Mouse (Mus musculus) brain, embryonic 18.5 days (tissue): ENCODE results near the gene Dnajb8.

Source experiments
- DNase-seq: peaks from one replicate; pipeline ENCODE4 v3.0.0-alpha.2; 2012; ENCODE audit warnings: low read depth, low spot score

Gene Dnajb8

GRCm38 (mm10) chr6:88221968-88222367, at the start of gene Dnajb8:
Gene Dnajb8 (plus strand): TSS chr6:88222268.
- DNase-seq: no peak

- DNase-seq: no peak
Measured at GRCm38 (mm10) chr6:88174191-88174590, 47.9 kb upstream of the Dnajb8 start.

GRCm38 (mm10) chr6:88174676-88175075, 47.4 kb upstream of the Dnajb8 start:
- no peak for DNase-seq

GRCm38 (mm10) chr6:88184671-88185070, 37.4 kb upstream of the Dnajb8 start:
- no peak for DNase-seq

GRCm38 (mm10) chr6:88188148-88188547, 33.9 kb upstream of the Dnajb8 start:
- no peak for DNase-seq

GRCm38 (mm10) chr6:88189312-88190042, 32.6 kb upstream of the Dnajb8 start:
- no peak for DNase-seq

GRCm38 (mm10) chr6:88190043-88190309, 32.1 kb upstream of the Dnajb8 start:
- no peak for DNase-seq

GRCm38 (mm10) chr6:88190310-88191023, 31.6 kb upstream of the Dnajb8 start:
- DNase-seq: no peak

- no peak for DNase-seq
Measured at GRCm38 (mm10) chr6:88191024-88191365, 31.1 kb upstream of the Dnajb8 start.

- DNase-seq: no peak
Measured at GRCm38 (mm10) chr6:88191411-88192070, 30.5 kb upstream of the Dnajb8 start.

GRCm38 (mm10) chr6:88192756-88193155, 29.3 kb upstream of the Dnajb8 start:
- DNase-seq: no peak

- DNase-seq: no peak
Measured at GRCm38 (mm10) chr6:88193433-88194052, 28.5 kb upstream of the Dnajb8 start, which contains the start of gene Gata2. Gene Gata2 (plus strand): TSS chr6:88193891.

- DNase-seq: no peak
Measured at GRCm38 (mm10) chr6:88194053-88194977, 27.8 kb upstream of the Dnajb8 start.

- DNase-seq: no peak
Measured at GRCm38 (mm10) chr6:88194978-88195325, 27.1 kb upstream of the Dnajb8 start.

- no peak for DNase-seq
Measured at GRCm38 (mm10) chr6:88196054-88196732, 25.9 kb upstream of the Dnajb8 start.

GRCm38 (mm10) chr6:88196733-88197312, 25.2 kb upstream of the Dnajb8 start:
- no peak for DNase-seq

GRCm38 (mm10) chr6:88197313-88198069, 24.6 kb upstream of the Dnajb8 start:
- no peak for DNase-seq

- DNase-seq: no peak
Measured at GRCm38 (mm10) chr6:88198070-88198940, 23.8 kb upstream of the Dnajb8 start.
